Comparison of ENCODE assay signal across 8 mouse cellular contexts in genomic region chr12:17778320-17778719, GRCm38 (mm10).
A peak's percentile ranks its signal among the peaks of the same experiment; 100 is the strongest.
DNase-seq lines count a peak whose midpoint lies in the region; ATAC-seq and TF ChIP-seq lines count a peak whose summit lies in the region.
"Had no signal": no experiment of that assay in that cellular context is flagged by ENCODE, and none has a peak within 500 bp of the region (broad histone marks: within the 10 kb centered on the region; RNA-seq: fewer than 3 reads in every experiment).

No protein-coding gene starts in this region.

- H3K27ac ChIP-seq in cortical plate, adult 2 months (ENCODE audit: insufficient read depth, low read length): no peak overlapping the region
- no peak overlapping the region for H3K27ac ChIP-seq in kidney, postnatal 0 days
- no peak overlapping the region for H3K27ac ChIP-seq in thymus, adult 2 months (ENCODE audit: control insufficient read depth, insufficient read depth, low read length)

- no peaks in the 10 kb centered on the region for H3K4me1 ChIP-seq in cortical plate, adult 2 months (ENCODE audit: control insufficient read depth, insufficient read depth, low read length)
- H3K4me1 ChIP-seq in kidney, postnatal 0 days (replicated peaks; ENCODE audit: insufficient read depth, low read length): no peaks in the 10 kb centered on the region
- H3K4me1 ChIP-seq in thymus, adult 2 months (replicated peaks; ENCODE audit: control insufficient read depth, insufficient read depth, low read length): peaks cover 6% of the 10 kb centered on the region

- H3K4me3 ChIP-seq in cortical plate, adult 2 months (ENCODE audit: insufficient read depth, low read length): no peak overlapping the region
- H3K4me3 ChIP-seq in kidney, postnatal 0 days (replicated peaks; ENCODE audit: low read depth, low read length): no peak overlapping the region
- no peak overlapping the region for H3K4me3 ChIP-seq in thymus, adult 2 months (ENCODE audit: control insufficient read depth, insufficient read depth, low read length)
- H3K4me3 ChIP-seq: megakaryocyte, embryonic 14.5 days had no signal

- H3K4me2 ChIP-seq in kidney, postnatal 0 days (ENCODE audit: low read length): no peak overlapping the region

- TF ChIP-seq CTCF in cortical plate, adult 2 months (IDR thresholded peaks at IDR 0.05; ENCODE audit: extremely low read depth, insufficient read depth, low read length): peak; percentile 69
- TF ChIP-seq CTCF in kidney, postnatal 0 days (IDR thresholded peaks at IDR 0.05; ENCODE audit: low read depth): peak; percentile 68
- peak; percentile 29; the same call in 1 of the 2 replicates for TF ChIP-seq CTCF in thymus, adult 2 months (IDR thresholded peaks at IDR 0.05; ENCODE audit: borderline replicate concordance, control insufficient read depth, extremely low read depth, insufficient read depth, low read length, poor library complexity)

- H3K9ac ChIP-seq in kidney, postnatal 0 days (ENCODE audit: low read depth, low read length): no peak overlapping the region

- DNase-seq in ovary, postnatal 14 days (ENCODE audit: low spot score): peak; percentile 11
- DNase-seq in ovary, adult 18-20 months (ENCODE audit: low spot score): no peak
- peak; percentile 71 for DNase-seq in ZHBTc4 (ENCODE audit: low read depth, low spot score)
- peak; percentile 60 for DNase-seq in kidney, postnatal 0 days (ENCODE audit: low spot score)
- peak; percentile 46 for DNase-seq in thymus, adult 2 months

- H3K27me3 ChIP-seq in kidney, postnatal 0 days (ENCODE audit: insufficient read depth, low read length): no peaks in the 10 kb centered on the region
- H3K27me3 ChIP-seq in thymus, adult 2 months (ENCODE audit: control insufficient read depth, insufficient read depth, low read length): no peaks in the 10 kb centered on the region
- H3K27me3 ChIP-seq: megakaryocyte, embryonic 14.5 days had no signal

- H3K36me3 ChIP-seq in kidney, postnatal 0 days (ENCODE audit: insufficient read depth, low read length): no peaks in the 10 kb centered on the region
- H3K36me3 ChIP-seq in thymus, adult 2 months (ENCODE audit: control insufficient read depth, insufficient read depth, low read length): no peaks in the 10 kb centered on the region

- ATAC-seq in kidney, postnatal 0 days (replicated peaks; ENCODE audit: low FRiP score, low read depth): no peak
- peak; percentile 87 for ATAC-seq in megakaryocyte progenitor cell, adult 5-6 weeks (replicated peaks; ENCODE audit: poor library complexity)

- no peaks in the 10 kb centered on the region for H3K9me3 ChIP-seq in kidney, postnatal 0 days (replicated peaks; ENCODE audit: low read length)
- H3K9me3 ChIP-seq: megakaryocyte, embryonic 14.5 days had no signal

- 13% methylated on average over 3 of the region's 3 CpGs for WGBS in kidney, postnatal 0 days
- 49% methylated on average over 3 of the region's 3 CpGs for WGBS in thymus, adult 2 months

- TF ChIP-seq POLR2A in cortical plate, adult 2 months (IDR thresholded peaks at IDR 0.05; ENCODE audit: extremely low read depth, insufficient read depth, low read length): no peak
- no peak for TF ChIP-seq POLR2A in thymus, adult 2 months (IDR thresholded peaks at IDR 0.05; ENCODE audit: control insufficient read depth, extremely low read depth, insufficient read depth, low read length, poor library complexity)
